Mouse (Mus musculus) midbrain, postnatal 0 days (tissue): Measurements from ENCODE around the gene Tap2. TPM values are rescaled to one million over a fixed set of nuclear protein-coding genes. Genes with fewer than 3 reads are reported as not detected.
"Not testable (repeated sequence)": the region's sequence is repeated elsewhere in the genome, so short reads cannot be mapped to it uniquely, and the experiment has no call there.

Experiments used
- ATAC-seq: fragments of 200-750 bp; cut with Nextera tagmentation; 2 replicates; pipeline ENCODE4 v1.8.0; 2017; ENCODE audit warnings: moderate number of reproducible peaks, mild to moderate bottlenecking, moderate TSS enrichment, moderate library complexity; ENCODE audit not compliant: low FRiP score
- DNase-seq: peaks from one replicate; pipeline ENCODE4 v3.0.0-alpha.2; 2015; ENCODE audit warnings: low spot score
- H3K27ac ChIP-seq: fragments of 300-500 bp; sonication (generic); 2 replicates; pipeline ENCODE4 v1.5.1; 2014; ENCODE audit warnings: low read depth, mild to moderate bottlenecking, low read length, mixed read lengths
- H3K27me3 ChIP-seq: fragments of 300-500 bp; sonication (generic); 2 replicates; pipeline ENCODE4 v1.6.1; 2014; ENCODE audit warnings: low read length, control low read depth, mixed read lengths; ENCODE audit not compliant: insufficient read depth
- H3K36me3 ChIP-seq: fragments of 300-500 bp; sonication (generic); 2 replicates; pipeline ENCODE4 v1.6.1; 2014; ENCODE audit warnings: low read length, control low read depth, mixed read lengths; ENCODE audit not compliant: insufficient read depth
- H3K4me1 ChIP-seq: fragments of 300-500 bp; sonication (generic); 2 replicates; pipeline ENCODE4 v1.6.1; 2014; ENCODE audit warnings: mild to moderate bottlenecking, control low read depth, antibody characterized with exemption, low read length, mixed read lengths; ENCODE audit not compliant: insufficient read depth
- H3K4me2 ChIP-seq: fragments of 300-500 bp; sonication (generic); 2 replicates; pipeline ENCODE4 v1.6.1; 2014; ENCODE audit warnings: low read depth, mild to moderate bottlenecking, low read length, mixed read lengths; ENCODE audit not compliant: poor library complexity, severe bottlenecking
- H3K4me3 ChIP-seq: fragments of 300-500 bp; sonication (generic); 2 replicates; pipeline ENCODE4 v1.5.1; 2014; ENCODE audit warnings: low read depth, mild to moderate bottlenecking, low read length, moderate library complexity
- H3K9ac ChIP-seq: fragments of 300-500 bp; sonication (generic); replicated peaks from 2 replicates; pipeline ENCODE4 v1.6.1; 2014; ENCODE audit warnings: mild to moderate bottlenecking, low read length, moderate library complexity, mixed read lengths; ENCODE audit not compliant: poor library complexity, severe bottlenecking
- H3K9me3 ChIP-seq: fragments of 300-500 bp; sonication (generic); 2 replicates; pipeline ENCODE4 v1.6.1; 2016; ENCODE audit warnings: low read length, control low read depth
- CTCF ChIP-seq: IDR thresholded peaks from 2 replicates; pipeline ENCODE4 v1.5.1; 2016; ENCODE audit warnings: antibody characterized with exemption, mild to moderate bottlenecking
- WGBS: fragments of 180-500 bp; shearing (Covaris S2); extraction: QIAGEN DNeasy Blood & Tissue Kit; methylation state at CpG from one replicate; pipeline ENCODE4 v1.1.7; 2014; 5-methylcytosine and 5-hydroxymethylcytosine counted together
- polyA plus RNA-seq: library from polyadenylated mRNA; unstranded; fragments of >200 nt; fragmentation: Nextera tagmentation; extraction: Ambion mirVana; gene quantifications from 2 replicates; pipeline ENCODE4 v1.2.1, GENCODE M21; 2015
- total RNA-seq: library from RNA; depleted of rRNA; stranded (reverse); fragments of >200 nt; gene quantifications from 2 replicates; pipeline ENCODE4 v1.2.3, GENCODE M21; 2014

Gene Tap2
- total and polyA plus RNA-seq, 2 experiments from 2014 or later = 2.0 to 4.2 TPM

GRCm38 (mm10) chr17:34213936-34214335 lies 10.6 kb downstream of the Tap2 start:
- DNase-seq = no peak

DNA sequence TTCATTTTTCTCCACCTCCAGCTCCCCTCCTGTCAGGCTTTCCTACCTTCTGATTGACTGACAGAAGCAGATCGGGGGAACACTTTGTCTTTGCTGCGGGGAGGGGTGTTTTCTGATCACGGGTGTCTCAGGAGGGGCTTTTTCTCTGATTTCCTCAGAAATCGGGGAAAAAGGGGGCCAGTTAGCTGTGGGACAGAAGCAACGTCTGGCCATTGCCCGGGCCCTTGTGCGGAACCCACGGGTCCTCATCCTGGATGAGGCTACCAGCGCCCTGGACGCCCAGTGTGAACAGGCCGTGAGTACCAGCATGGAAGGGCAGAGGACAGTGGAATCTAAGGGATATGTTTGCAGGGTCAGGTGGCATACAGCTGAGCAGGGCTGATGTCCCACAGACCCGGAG lies 11.8 kb downstream of the Tap2 start:
- Histone ChIP-seq H3K27me3 (peaks cover 22% of the 10 kb centered on the region), H3K9me3 (no peaks in the 10 kb centered on the region), H3K4me1 (no peaks in the 10 kb centered on the region), H3K9ac (no peak overlapping the region), H3K36me3 (no peaks in the 10 kb centered on the region), H3K4me2 (no peak overlapping the region), H3K27ac (no peak overlapping the region), H3K4me3 (no peak overlapping the region)
- TF ChIP-seq CTCF = no peak
- 87% methylated on average over 12 of the region's 12 CpGs for WGBS
- DNase-seq (no peak), ATAC-seq (no peak)

More at GRCm38 (mm10) chr17:34213936-34214335, 10.6 kb downstream of the Tap2 start:
- WGBS = 46% methylated on average over 21 of the region's 21 CpGs
- Histone ChIP-seq H3K4me3 (0 out of 2 replicates have a peak overlapping the region, but pooled peaks have one; percentile 10), H3K27ac (no peak overlapping the region), H3K27me3 (peaks cover 30% of the 10 kb centered on the region), H3K4me2 (peak overlapping the region; percentile 28; the same call in 1 of the 2 replicates), H3K36me3 (no peaks in the 10 kb centered on the region), H3K9me3 (no peaks in the 10 kb centered on the region), H3K9ac (no peak overlapping the region), H3K4me1 (no peaks in the 10 kb centered on the region)
- ATAC-seq = no peak
- TF ChIP-seq CTCF = no peak

DNA sequence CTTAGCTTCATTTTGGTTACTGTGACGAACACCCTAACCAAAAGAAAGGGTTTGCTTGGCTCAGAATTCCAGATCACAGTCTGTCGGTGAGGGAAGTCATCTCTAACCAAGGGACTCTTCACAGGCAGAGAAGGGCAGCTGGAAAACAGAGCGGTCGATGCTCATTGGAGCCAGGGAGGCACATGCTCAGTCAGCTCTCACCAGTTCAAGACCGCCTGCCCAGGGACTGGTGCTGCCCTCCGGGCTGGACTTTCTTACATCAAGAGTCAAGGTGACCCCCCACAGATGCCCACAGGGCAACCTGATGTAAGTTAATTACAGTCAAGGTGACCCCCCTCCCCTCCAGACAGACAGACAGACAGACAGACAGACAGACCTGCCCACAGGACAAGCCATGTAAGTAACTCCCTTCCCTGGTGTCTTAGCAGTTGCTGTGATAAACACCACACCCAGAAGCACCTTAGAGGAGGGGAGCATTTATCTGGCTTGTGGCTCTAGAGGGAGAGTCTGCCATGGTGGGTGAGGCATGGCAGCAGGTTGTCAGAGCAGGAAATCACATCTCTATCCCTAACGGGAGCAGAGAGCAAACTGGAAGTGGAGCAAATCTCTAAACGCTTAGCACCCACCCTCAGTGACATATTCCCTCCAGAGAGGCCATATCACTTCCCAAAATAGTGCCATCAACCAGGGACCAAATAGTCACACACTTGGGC lies 14.0 kb downstream of the Tap2 start:
- 87% methylated on average over 8 of the region's 8 CpGs for WGBS
- no peak overlapping the region for H3K9ac ChIP-seq
- H3K4me2 ChIP-seq = no peak overlapping the region
- no peak for TF ChIP-seq CTCF
- peaks cover 16% of the 10 kb centered on the region for H3K27me3 ChIP-seq
- DNase-seq (no peak), ATAC-seq (no peak)
- H3K9me3 ChIP-seq = no peaks in the 10 kb centered on the region
- H3K4me3 ChIP-seq = no peak overlapping the region
- no peaks in the 10 kb centered on the region for H3K4me1 ChIP-seq
- no peak overlapping the region for H3K27ac ChIP-seq
- H3K36me3 ChIP-seq = no peaks in the 10 kb centered on the region

DNA sequence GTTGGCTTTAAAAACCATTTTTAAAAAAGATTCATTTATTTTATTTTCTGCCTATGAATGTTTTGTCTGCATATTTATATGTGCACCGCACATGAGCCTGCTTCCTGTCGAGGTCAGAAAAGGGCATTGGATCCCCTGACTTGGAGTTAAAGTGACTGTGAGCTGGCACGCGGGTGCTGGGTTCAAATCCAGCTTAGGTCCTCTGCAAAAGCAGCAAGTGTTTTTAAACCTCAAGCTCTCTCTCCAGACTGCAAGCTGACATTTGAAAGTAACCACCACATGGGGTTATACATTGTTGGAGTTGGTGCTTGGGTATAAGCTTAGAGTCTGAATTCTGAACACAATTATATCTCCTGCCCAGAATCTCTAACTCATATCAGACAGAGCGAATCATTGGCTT lies 14.7 kb downstream of the Tap2 start:
- Histone ChIP-seq H3K36me3 (no peaks in the 10 kb centered on the region), H3K9me3 (no peaks in the 10 kb centered on the region), H3K4me1 (no peaks in the 10 kb centered on the region), H3K9ac (no peak overlapping the region), H3K4me3 (no peak overlapping the region), H3K27me3 (peaks cover 13% of the 10 kb centered on the region), H3K4me2 (no peak overlapping the region), H3K27ac (no peak overlapping the region)
- WGBS = 92% methylated on average over 5 of the region's 5 CpGs
- DNase-seq (no peak), ATAC-seq (no peak)
- TF ChIP-seq CTCF = no peak

DNA sequence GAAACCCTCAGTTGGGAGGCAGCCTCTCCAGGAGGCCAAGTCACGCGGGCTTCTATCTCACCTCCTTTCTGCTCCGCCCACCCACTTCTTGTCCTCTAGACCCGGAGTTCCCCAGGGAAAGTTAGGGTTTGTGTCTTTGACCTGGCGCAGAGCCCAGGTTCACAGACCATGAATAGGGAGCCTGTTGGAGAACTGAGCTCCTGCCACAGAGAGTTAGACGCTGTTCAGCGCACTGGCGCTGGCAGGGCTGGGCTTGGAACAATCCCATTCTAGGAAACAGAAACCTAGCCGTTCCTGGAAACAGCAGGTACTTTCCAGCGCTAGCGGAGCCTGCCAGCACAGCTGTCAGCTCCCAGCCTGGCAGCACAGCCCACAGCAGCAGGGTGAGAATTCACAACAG lies 15.3 kb downstream of the Tap2 start:
- no peaks in the 10 kb centered on the region for H3K4me1 ChIP-seq
- no peak overlapping the region for H3K4me2 ChIP-seq
- no peak overlapping the region for H3K27ac ChIP-seq
- peaks cover 8% of the 10 kb centered on the region for H3K27me3 ChIP-seq
- DNase-seq = peak; percentile 34
- no peak overlapping the region for H3K9ac ChIP-seq
- no peak overlapping the region for H3K4me3 ChIP-seq
- no peaks in the 10 kb centered on the region for H3K9me3 ChIP-seq
- TF ChIP-seq CTCF = no peak
- WGBS = 67% methylated on average over 11 of the region's 11 CpGs
- ATAC-seq = no peak
- H3K36me3 ChIP-seq = no peaks in the 10 kb centered on the region

DNA sequence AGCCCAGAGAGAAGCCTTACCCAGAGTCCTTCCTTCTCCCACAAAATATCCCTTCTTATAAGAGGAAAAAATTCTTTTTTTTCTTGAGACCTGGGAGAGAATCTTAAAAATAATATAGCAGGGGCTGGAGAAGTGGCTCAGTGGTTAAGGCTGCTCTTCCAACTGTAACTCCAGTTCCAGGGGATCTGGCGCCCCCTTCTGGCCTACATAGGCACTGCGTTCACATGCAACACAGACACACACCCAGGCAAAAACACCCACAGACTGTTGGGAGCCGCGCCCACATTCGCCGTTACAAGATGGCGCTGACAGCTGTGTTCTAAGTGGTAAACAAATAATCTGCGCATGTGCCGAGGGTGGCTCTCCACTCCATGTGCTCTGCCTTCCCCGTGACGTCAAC lies 15.8 kb downstream of the Tap2 start:
- not testable (repeated sequence) for DNase-seq, ATAC-seq, H3K4me2 ChIP-seq, H3K36me3 ChIP-seq, H3K4me3 ChIP-seq, H3K27ac ChIP-seq, H3K4me1 ChIP-seq, H3K9me3 ChIP-seq, H3K27me3 ChIP-seq, H3K9ac ChIP-seq
- TF ChIP-seq CTCF = peak; percentile 54
- 88% methylated on average over 7 of the region's 11 CpGs for WGBS

DNA sequence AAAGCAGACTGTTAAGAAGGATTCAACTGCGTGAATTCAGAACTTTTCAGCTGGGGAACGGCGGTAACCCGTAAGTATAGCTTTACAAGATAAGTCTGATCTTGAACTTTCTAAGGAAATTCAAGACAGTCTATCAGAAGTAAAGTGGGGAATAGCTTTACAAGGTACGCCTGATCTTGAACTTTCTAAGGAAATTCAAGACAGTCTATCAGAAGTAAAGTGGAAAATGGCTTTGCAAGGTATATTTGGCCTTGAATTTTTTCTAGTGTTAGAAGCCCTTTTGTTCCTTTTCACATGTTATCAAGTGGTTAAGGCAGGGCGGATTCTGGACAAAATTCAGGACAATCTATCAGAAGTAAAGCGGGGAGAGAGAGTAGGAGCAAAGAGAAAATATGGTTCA lies 16.5 kb downstream of the Tap2 start:
- ATAC-seq, H3K4me2 ChIP-seq, H3K4me1 ChIP-seq, H3K9ac ChIP-seq, DNase-seq, H3K4me3 ChIP-seq, H3K27ac ChIP-seq, H3K9me3 ChIP-seq, H3K36me3 ChIP-seq, H3K27me3 ChIP-seq: not testable (repeated sequence)
- 92% methylated on average over 3 of the region's 7 CpGs for WGBS

DNA sequence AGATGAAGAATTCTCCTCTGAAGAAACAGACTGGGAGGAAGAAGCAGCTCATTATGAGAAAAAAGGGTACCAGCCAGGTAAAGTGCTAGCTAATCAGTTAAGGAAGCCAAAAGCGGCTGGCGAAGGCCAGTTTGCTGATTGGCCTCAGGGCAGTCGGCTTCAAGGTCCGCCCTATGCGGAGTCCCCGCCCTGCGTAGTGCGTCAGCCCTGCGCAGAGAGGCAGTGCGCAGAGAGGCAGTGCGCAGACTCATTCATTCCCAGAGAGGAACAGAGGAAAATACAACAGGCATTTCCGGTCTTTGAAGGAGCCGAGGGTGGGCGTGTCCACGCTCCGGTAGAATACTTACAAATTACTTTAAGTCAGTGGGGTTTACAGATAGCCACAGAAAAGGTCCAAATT lies 17.1 kb downstream of the Tap2 start:
- 95% methylated on average over 5 of the region's 16 CpGs for WGBS
- ATAC-seq, H3K27me3 ChIP-seq, DNase-seq, H3K4me3 ChIP-seq, H3K9me3 ChIP-seq, H3K36me3 ChIP-seq, H3K4me2 ChIP-seq, H3K27ac ChIP-seq, H3K9ac ChIP-seq, H3K4me1 ChIP-seq: not testable (repeated sequence)
